Mouse (Mus musculus) gastrocnemius, postnatal 10 days (tissue): ENCODE results near the gene Tmed6. TPM values are rescaled to one million over a fixed set of nuclear protein-coding genes. Genes with fewer than 3 reads are reported as not detected.
A peak's percentile ranks its signal among the peaks of the same experiment; 100 is the strongest.
"Not testable (repeated sequence)": the region's sequence is repeated elsewhere in the genome, so short reads cannot be mapped to it uniquely, and the experiment has no call there.

Experiments
- DNase-seq: peaks from one replicate; pipeline ENCODE4 v3.0.0; 2021; ENCODE audit warnings: mixed read lengths
- total RNA-seq, 2 experiments: library from RNA; stranded (reverse); gene quantifications; 2 replicates each; pipeline ENCODE4 v1.2.3; 2021

Tmed6 gene
- total RNA-seq, 2 experiments from 2014 or later: not detected

- DNase-seq: no peak
Measured at GRCm38 (mm10) chr8:107074128-107074527, 8.7 kb upstream of the Tmed6 start.

DNA sequence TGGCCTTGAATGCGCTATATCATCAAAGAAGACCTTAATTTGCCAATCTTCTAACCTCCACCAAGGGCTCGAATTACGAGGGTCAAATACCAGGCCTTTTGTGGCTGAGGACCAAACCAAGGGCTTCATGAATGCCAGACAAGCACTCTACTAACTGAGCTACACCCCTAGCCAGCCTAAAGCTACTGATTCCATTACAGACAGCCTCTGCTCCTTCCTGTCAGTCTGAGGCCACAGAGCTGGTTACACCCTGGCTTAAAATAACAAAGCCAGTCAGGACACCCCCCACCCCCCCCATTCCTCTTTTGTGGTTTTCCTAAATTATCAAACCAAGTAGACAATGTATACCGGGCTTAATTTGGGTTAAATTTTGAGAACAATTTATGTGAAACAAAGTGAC lies 8.3 kb upstream of the Tmed6 start:
- no peak for DNase-seq

DNA sequence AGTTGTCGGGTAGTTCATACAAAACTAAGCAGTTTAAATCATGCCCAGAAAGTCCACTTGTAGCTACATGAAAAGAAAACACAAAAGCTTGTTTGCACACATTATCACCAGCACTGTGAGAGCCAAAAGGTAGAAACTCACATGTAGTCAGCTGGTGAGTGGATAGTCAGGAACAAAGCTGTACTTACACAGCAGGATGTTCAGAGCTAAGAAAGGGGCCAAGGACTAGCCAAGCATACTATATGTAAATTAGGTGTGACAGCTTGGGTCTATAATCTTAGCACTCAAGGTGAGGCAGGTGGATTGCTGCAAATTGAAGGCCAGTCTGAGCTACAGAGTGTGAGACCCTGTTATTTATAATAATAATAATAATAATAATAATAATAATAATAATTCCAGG lies 2.8 kb downstream of the Tmed6 start:
- no peak for DNase-seq

- no peak for DNase-seq
Measured at GRCm38 (mm10) chr8:107056973-107057369, 8.5 kb downstream of the Tmed6 start.

GRCm38 (mm10) chr8:107056076-107056972 lies 9.1 kb downstream of the Tmed6 start, which contains the start of the genes Cog8 and Nip7:
Gene Cog8, minus strand, starts transcription at chr8:107056689.
Gene Nip7, plus strand, starts transcription at chr8:107056877.
- peak; percentile 90 for DNase-seq

DNA sequence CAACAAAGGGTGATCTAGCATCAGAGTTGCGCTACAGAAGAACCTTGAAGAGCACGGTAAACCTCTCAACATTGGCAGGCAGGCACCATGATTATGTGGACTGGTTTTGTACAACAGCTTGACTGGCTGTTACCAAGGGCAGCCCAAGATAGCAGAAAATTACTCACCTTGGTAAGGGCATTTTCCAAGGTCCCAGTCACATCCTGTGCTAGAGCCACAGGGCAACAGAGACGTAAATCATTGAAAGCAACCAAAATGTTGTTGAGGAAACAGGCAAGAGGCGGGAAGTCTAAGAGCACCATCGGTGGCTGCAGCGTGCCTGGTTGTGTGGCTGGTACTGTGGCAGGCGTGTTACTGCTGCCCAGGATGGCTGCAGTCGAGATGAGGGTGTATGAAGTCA lies 13.4 kb downstream of the Tmed6 start:
- no peak for DNase-seq

DNA sequence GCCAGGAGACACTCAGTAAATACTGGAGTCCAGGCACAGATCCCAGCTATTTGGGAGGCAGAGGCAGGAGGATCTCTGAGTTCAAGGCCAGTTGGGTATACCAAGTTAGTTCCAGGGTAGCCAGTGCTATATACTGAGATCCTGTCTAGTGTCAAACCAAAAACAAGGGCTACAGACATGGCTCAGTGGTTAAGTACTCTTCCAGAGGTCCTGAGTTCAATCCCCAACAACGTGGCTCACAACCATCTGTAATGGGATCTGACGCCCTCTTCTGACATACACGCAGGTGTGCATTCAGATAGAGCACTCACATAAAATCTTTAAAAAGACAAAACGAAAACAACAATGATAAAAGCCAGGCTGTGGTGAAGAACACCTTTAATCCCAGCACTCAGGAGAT lies 16.0 kb downstream of the Tmed6 start:
- DNase-seq: no peak

DNA sequence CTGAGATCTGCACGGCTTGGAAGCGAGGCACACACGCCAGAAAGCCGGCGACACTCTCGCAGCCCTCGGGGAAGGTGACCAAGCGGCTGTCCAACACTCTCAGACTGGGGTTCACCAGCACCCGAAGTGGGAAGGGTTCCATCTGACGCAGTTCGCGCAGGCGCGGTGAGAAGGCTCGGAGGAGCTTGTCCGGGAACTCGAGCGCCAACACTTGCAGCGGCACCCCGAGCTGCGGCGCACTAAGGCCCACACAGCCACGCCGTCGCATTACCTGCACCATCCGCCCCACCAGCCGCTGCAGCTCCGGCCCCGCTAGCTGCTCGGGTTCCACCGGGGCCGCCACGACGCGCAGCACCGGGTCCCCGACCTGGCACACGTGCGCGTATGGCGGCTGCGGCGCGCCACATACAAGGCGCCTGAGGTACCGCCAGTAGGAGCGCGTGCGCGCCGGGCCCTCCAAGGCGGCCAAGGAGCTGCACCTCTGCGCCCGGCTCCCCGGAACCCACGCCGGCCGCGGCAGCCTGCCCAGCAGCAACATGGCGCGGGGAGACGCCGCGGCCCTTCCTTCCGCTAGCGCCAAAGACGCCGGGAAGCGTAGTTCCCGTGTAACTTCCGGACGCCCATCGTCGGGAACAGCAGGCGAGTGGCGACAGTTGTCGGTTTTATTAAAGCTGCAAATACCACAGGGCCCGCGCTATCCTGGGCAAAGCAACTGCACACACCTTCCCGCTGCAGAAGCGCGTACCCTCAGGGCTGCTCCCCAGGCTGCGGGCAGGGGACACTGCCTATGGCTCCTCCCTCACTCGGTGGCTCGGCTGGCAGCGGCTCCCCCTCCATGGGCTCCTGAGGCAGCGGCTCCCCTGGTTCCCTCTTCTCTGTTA lies 17.1 kb downstream of the Tmed6 start, which contains the start of gene Pdf:
Gene Pdf, minus strand, starts transcription at position 554 of the 881 bp plus-strand sequence.
- peak; percentile 85 for DNase-seq

GRCm38 (mm10) chr8:107046976-107047375 lies 18.5 kb downstream of the Tmed6 start:
- no peak for DNase-seq

DNA sequence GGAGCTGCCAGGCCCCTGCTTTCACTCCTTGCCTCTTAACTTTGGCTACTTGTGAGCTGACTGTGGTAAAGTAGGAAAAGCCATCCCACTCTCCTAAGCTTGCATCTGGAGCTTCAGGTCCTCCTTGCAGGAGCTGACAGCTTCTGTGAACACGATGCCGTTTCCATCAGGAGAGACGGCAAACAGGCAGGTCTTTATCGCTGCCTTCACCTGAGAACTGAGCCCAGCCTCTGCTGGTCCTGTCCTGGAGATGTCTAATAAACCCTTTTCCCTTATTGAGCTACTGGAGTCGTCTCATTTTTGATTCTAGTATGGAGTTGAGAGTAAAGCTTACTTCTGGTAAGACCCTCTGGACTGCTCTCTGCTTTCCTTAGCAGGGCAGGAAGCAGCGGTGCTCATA lies 20.0 kb downstream of the Tmed6 start:
- DNase-seq: no peak

- DNase-seq: no peak
Measured at GRCm38 (mm10) chr8:107040632-107041031, 24.8 kb downstream of the Tmed6 start.

DNA sequence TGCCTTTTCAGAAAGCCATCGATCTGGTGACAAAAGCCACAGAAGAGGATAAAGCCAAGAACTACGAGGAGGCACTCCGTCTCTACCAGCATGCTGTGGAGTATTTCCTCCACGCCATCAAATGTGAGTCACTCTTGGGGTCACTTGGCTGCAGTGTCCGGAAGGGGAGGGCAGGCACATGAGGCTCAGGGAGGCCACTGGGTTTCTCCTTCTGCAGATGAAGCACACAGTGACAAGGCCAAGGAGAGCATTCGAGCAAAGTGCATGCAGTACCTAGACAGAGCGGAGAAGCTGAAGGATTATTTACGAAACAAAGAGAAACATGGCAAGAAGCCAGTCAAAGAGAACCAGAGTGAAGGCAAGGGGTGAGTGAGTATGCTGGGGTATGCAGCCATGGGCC lies 28.8 kb downstream of the Tmed6 start:
- DNase-seq: no peak

DNA sequence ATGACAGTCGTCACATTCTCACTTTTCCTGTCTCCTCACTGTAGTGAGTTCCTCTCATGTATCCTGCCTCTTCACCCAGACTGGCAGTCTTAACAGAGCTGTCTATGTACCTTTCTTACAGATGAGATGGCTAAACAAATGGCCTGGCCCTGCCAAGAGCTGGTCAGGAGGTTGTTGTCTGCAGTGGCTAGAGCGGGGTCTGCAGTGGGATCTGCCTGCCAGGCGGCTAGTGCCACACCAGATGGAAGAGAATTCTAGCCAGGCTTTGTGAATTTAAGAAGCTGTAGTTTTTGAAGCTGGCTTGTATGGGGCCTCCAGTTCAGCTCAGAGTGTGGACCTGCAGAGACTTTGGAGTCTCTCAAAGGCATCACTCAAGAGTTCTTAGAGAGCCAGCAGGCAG lies 29.8 kb downstream of the Tmed6 start:
- no peak for DNase-seq

DNA sequence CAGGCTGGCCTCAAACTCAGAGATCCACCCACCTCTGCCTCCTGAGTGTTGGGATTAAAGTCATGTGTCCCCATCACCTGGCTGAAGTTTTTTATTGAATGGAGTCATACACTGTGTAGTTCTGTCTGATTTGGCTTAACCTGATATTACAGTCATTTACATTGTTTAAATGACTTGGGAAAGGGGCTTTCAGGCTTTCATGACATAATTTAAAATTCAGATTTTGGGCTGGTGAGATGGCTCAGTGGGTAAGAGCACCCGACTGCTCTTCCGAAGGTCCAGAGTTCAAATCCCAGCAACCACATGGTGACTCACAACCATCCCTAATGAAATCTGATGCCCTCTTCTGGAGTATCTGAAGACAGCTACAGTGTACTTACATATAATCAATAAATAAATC lies 31.8 kb downstream of the Tmed6 start:
- not testable (repeated sequence) for DNase-seq

GRCm38 (mm10) chr8:107031577-107032090 lies 33.8 kb downstream of the Tmed6 start:
- DNase-seq: no peak

DNA sequence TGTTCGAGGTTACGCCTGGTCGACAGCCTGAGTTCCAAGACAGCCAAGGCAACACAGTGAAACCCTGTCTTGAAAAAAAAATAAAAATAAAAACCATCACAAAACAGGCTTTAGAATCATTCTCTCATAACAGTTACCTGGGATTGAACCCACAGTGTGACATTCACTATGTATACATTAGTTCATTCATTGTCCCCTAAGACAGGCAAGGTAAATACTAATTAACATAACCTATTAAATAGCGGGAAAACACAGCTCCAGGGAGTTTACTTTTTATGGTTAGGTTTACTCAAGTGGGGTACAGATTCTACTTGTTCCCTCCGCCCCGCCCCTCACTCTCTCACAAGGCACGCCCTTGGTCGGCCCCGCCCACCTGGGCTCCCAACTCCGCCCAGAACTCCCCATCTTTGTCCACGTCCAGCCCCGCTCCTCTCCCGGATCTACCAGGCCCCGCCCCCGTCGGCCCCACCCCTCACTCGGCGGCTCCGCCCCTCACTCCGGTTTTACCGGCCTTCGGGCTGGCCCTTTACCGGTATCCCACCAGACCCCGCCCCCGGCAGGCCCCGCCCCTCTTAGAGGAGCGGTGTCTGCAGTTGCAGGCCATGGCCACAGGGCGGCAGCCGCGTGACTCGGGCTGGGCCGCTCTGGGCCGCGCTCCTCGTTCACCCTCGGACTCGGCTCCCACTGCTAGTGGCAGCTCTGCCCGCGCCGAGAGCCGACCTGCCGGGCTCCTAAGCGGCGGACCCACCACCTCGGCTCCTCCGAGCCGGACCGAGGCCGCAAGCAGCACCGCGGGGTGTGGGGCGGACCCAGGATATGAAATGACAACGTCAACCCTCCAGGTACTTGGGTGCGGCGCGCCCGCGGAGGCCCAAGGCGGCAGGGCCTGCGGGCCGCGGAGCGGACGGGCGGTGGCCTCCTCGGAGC lies 34.5 kb downstream of the Tmed6 start, which contains the start of gene Vps4a:
Gene Vps4a, plus strand, starts transcription at position 573 of the 927 bp plus-strand sequence.
- peak; percentile 98 for DNase-seq

- DNase-seq: no peak
Measured at GRCm38 (mm10) chr8:107030058-107030457, 35.4 kb downstream of the Tmed6 start.

GRCm38 (mm10) chr8:107029310-107029709 lies 36.1 kb downstream of the Tmed6 start:
- no peak for DNase-seq

DNA sequence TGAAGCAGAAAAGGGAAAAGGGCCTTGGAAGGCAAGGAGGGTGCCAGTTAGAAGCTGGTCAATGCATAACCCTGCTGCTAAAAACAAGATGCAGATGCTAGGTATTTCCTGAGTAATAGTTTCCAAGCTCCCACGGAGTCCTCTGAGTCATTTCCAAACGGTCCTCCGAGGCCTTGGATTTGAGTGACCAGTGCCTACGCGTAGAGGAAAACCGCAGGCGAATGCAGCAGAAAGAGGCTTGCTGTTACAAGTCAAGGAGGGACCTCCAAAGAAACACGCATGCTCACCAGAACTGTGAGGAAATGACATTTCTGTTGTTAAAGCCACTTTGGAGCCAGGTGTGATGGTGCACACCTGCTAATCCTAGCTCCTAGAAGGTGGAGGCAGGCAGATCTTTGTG lies 42.0 kb downstream of the Tmed6 start:
- no peak for DNase-seq

- DNase-seq: no peak
Measured at GRCm38 (mm10) chr8:107014915-107015314, 50.5 kb downstream of the Tmed6 start.

- DNase-seq: no peak
Measured at GRCm38 (mm10) chr8:107012666-107013065, 52.8 kb downstream of the Tmed6 start.
